Mouse (Mus musculus): ENCODE data around the gene Mypop.

Gene Mypop

DNA sequence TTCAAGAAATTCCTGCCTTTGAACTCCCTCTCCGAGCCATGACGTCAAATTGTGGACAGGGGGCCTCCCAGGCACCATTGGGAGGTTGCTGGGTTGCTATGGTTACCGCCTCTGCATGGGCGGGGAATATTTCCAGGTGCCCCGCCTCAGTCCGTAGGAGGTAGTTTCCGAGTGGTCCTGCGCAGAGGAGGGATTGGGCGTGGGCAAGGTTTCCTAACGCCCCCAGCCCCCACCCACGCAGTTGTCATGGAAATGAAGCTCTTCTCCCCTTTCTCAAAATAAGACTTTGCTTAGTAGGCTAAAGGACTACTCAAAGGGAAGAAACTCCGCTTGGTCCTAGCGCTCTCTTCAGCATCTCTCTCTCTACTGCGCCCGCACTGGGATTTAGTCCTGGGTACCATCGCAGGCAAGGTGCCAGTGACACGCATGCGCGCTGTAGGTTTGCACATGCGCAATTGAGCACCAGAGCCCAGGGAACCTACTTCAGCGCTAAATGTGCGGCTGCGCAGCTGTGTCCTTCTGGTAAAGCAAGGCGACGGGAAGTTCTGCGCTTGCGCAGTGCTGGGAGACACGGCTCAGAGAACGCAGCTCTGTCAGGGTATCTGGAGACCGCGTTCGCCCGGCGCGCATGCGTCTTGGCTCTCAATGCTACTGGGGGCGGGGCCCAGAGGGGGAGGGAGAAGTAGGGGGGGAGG lies at the start of gene Mypop:
TSS of gene Mypop (plus strand) at position 645 of the 695 bp plus-strand sequence.
- DNase-seq (ENCODE audit: low spot score), result peak; percentile 99

DNA sequence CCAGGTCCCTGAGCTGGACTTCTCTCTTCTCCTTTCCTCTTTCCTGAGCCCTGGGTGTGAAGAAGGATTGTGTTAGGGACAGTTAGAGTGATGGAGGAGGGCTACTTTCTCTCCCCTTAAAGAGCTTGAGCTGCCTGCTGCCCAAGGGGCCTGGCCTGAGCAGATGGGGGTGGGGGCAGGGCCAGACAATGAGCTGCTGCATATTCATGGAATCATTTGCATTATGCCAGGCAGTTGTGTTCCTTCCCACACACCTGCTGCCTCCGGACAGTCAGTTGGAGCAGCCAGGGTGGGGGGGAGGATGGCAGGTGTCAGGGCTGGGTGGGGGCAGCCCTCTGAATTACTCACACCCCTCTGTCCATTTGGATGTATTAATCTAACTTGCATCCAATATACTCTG lies 48.7 kb upstream of the Mypop start:
- no peak for DNase-seq (ENCODE audit: low spot score)

GRCm38 (mm10) chr7:18942815-18943214 lies 48.2 kb upstream of the Mypop start:
- DNase-seq (ENCODE audit: low spot score), result no peak

DNA sequence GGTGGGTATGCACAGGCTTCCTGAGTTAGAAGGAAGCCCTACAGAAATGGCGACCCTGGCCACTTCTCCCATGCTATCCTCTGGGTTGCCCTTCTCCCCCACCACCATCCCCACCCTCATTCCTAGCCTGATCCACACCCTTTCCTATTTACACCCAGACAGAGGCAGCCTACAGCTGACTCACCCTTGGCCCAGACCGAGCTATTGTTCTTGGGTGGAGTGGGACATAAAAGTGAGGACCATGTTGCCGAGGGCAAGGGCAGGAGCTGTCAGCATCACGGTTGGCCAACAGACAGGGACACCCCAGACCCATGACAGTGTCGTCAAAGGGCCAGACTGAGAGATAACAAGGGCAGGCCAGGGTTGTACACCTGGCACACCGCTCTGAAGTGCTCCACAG lies 42.9 kb upstream of the Mypop start:
- DNase-seq (ENCODE audit: low spot score), result no peak

- no peak for DNase-seq (ENCODE audit: low spot score)
Observed at GRCm38 (mm10) chr7:18949781-18950522, 41.1 kb upstream of the Mypop start.

- no peak for DNase-seq (ENCODE audit: low spot score)
Observed at GRCm38 (mm10) chr7:18950523-18951315, 40.3 kb upstream of the Mypop start.

GRCm38 (mm10) chr7:18951397-18951796 lies 39.6 kb upstream of the Mypop start:
- no peak for DNase-seq (ENCODE audit: low spot score)

GRCm38 (mm10) chr7:18957569-18958383 lies 33.3 kb upstream of the Mypop start:
- DNase-seq (ENCODE audit: low spot score), result no peak

- DNase-seq (ENCODE audit: low spot score), result no peak
Observed at GRCm38 (mm10) chr7:18958384-18958766, 32.7 kb upstream of the Mypop start.

- DNase-seq (ENCODE audit: low spot score), result no peak
Observed at GRCm38 (mm10) chr7:18959446-18959845, 31.6 kb upstream of the Mypop start.

DNA sequence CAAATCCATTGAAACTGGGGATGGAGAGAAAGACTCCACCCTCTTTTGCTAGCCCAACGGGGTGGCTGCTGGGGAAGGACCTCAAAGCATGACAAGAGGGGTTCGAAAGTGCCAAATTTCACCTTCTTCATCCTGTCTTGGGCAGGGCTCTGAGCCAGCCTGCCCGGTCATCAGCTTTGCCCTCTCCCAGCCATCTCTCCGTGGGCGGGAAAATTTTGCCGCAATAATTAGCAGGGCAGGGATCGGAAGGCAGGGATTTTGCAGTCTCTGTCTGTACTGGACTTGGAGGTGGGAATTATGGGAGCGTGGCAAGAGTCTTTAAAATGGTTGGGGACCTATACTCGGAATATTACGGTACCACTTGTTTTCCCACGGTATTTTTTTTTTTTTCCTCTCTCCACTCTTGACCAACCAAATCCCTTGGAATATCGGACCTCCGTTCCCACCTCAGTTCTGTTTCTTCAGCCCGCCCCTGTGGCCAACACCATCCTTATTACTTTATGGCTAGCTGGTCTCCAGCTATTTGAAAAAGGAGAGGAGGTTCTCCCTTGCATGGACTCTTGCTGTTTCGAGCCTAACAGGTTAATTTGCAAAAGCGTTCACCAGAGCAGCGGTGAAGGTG lies 28.8 kb upstream of the Mypop start:
- no peak for DNase-seq (ENCODE audit: low spot score)

DNA sequence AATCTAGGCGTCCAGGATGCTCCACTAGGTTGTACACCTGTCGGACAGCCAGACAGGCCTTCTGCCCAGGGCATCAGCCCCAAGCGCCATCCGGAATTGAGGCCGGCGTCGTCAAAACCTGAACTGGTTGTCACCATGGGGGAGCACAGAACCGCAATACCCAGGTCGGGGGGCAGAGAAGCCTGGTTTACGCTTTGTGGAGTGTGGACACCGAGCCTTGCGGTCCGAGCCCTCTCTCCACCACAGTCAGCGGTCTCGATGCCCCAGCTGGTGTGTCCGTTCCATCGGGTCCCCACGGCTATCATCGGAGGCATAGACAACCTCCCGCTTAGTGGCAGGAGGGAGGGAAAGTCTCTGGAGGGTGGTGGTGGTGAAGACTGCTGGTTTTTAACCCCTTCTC lies 28.2 kb upstream of the Mypop start:
- DNase-seq (ENCODE audit: low spot score), result no peak

GRCm38 (mm10) chr7:18963294-18963843 lies 27.7 kb upstream of the Mypop start:
- no peak for DNase-seq (ENCODE audit: low spot score)

GRCm38 (mm10) chr7:18965312-18965711 lies 25.7 kb upstream of the Mypop start:
- no peak for DNase-seq (ENCODE audit: low spot score)

- no peak for DNase-seq (ENCODE audit: low spot score)
Observed at GRCm38 (mm10) chr7:18967603-18968002, 23.4 kb upstream of the Mypop start.

DNA sequence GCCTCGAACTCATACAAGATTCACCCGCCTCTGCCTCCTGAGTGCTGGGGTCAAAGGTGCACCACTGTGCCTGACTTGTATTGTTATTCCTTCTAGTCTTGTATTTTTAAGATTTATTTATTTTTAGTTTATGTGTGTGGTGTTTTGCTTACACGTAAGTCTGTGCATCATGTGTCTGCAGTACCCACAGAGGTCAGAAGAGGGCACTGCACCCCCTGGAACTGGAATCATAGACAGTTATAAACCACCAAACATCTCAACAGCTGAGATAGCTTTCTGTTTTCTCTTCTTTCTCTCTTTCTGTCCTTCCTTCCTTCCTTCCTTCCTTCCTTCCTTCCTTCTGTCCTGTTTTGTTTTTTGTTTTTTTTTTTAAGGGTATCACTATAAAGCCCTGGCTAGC lies 20.1 kb upstream of the Mypop start:
- no peak for DNase-seq (ENCODE audit: low spot score)

DNA sequence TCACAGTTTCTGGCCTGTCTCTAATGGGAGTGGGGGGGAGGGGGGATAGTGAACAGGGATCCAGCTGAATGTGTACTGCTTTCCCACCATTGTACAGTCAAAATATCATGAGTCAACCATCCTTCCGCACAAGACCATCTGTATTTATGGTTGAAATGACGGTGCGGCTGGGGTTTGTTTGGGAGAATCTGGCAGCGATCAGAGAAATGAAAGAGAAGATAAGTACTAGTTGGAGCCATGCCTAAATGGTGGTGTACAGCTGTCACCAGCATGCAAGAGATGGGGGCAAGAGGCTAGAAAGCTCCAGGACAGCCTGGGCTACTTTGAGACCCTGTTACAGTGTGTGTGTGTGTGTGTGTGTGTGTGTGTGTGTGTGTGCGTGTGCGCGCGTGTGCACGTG lies 12.7 kb upstream of the Mypop start:
- DNase-seq (ENCODE audit: low spot score), result no peak

DNA sequence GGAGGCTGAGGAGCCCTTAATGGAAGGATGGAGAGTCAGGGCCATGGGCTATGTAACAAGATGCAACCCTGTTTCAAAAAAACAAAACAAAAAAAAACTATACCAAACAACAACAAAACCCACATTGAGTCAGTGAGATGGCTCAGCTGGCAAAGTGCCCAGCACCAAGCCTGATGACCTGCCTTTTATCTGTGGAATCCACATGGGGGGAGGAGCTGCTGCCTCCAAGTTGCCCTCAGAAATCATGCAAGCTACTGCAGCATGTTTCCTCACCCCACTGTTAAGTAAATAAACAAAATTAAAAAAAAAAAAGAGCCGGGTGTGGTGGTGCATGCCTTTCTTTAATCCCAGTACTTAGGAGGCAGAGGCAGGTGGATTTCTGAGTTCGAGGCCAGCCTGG lies 4.5 kb upstream of the Mypop start:
- no peak for DNase-seq (ENCODE audit: low spot score)

DNA sequence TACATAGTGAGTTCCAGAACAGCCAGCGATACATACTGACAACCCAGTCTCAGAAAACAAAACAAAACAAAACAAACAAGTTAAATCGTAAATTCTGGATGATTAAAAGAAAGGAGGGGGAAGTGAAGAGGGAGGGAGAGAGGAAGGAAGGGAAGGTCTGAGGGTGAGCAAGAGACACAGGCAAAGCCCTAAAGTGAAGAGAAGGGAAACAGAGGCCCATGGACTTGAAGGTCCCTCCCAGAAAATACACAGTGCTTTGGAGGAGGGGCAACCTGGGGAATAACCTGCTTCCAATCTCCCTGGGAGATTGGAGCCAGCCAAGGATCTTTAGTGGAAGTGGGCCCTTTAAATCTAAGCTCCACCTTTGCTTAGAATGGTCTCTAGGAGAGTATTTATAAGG lies 3.9 kb upstream of the Mypop start, which contains the start of gene Nanos2:
TSS of gene Nanos2 (plus strand) at position 301 of the 400 bp plus-strand sequence.
- DNase-seq (ENCODE audit: low spot score), result no peak

GRCm38 (mm10) chr7:18987747-18988146 lies 3.3 kb upstream of the Mypop start:
- no peak for DNase-seq (ENCODE audit: low spot score)

DNA sequence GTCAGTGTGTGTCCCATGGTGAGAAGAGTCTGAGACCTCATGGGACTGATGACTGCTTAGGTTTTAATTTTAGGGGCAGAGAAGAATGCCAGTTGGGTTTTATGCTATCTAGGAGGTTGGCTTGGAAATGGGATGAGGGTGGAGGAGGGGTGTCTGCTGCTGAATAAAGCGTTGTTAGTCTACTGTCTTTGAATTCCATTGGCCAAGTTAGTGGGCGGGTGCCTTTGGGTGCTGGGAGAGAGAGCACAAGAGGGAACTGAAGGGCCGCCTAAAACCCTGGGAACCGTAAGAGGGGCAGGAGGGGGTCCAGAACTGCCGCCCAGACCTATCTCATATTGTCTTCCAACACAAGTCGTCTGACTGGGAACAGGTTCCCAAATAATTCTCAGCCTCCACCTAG lies 2.3 kb upstream of the Mypop start:
- DNase-seq (ENCODE audit: low spot score), result no peak

All from layer of hippocampus, adult 9-10 months (tissue).